Mouse (Mus musculus): ENCODE measurements around the gene Tex13c2.

The Tex13c2 gene

GRCm38 (mm10) chrX:42489446-42489845, at the start of gene Tex13c2:
TSS of gene Tex13c2 (plus strand) at chrX:42489691.
- DNase-seq (ENCODE audit: inconsistent age in 2 of 2, low spot score in 1 of 2), result no peak

DNA sequence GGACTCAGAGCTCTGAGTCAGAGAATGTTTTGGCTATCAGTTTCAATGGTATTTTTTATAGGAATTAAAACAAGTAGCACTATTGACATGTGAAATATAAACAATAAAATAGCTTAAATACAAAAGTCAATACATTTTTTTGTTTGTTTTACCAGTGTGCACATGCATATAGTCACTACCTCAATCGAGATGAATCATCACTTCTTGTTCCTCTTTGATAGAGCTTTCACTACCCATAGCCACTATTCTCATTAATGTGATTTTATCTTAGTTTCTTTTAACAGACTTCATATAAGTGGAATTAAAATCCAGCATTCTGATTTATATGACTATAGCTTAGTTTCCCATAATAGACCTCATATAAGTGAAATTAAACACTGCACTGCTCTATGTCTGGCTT, 39.2 kb upstream of the Tex13c2 start:
- DNase-seq (ENCODE audit: inconsistent age in 2 of 2, low spot score in 1 of 2), result no peak

DNA sequence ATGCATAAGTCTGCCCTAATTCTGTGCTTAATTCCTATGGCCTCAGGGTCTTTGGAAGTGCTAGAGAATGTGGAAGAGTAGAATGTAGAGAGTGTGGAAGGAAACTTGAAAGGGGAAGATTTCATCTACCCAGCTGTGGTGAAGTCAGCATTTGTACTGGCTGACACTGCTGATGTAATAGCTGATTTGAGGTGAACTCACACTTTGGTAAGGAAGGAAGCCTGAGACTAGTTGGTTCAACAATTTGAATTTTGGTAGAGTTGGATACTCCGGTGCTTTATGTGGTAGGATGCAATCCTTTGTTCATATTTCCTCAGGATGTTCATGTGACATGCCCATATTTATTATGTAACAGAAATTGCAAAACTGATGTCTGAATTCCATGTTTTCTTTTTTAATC, 36.5 kb upstream of the Tex13c2 start:
- no peak for DNase-seq (ENCODE audit: inconsistent age in 2 of 2, low spot score in 1 of 2)

DNA sequence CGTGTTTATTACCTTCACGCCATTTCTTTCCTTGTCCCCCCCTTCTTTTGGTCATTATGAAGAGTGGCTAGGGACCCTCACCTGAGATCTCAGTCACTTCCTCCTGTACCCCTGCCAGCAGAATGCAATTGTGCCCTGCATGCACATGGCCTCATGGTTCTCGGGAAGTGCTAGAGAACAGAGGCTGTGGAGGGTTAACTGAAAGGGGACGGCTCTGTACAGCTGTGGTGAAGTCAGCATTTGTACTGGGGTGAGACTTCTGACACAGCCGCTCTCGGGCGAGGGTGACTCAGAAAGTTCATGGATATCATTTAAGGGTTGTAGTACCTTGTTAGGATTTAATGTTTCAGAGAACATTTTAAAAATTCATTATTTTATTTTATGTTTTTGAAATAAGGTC, 35.0 kb upstream of the Tex13c2 start:
- no peak for DNase-seq (ENCODE audit: inconsistent age in 2 of 2, low spot score in 1 of 2)

DNA sequence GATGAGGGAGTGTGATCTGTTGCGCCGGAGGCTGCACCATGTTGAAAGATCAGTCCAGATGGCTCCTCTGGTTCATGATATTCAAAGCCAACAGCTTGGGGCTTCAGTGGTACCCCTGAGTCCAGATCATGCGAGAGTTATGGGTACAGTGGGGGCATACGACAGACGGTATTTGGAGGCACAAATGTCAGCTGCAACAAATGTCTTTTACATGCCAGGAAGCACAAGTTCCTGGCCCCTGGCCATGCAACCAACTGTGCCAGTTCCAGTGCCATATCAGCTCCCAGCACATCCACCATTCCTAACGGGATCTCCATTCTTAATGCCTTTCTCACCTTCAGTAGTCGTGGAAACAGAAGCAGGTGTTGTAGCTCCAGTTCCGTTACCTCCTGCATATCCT, 845 bp downstream of the Tex13c2 start:
- DNase-seq (ENCODE audit: inconsistent age in 2 of 2, low spot score in 1 of 2), result no peak

DNA sequence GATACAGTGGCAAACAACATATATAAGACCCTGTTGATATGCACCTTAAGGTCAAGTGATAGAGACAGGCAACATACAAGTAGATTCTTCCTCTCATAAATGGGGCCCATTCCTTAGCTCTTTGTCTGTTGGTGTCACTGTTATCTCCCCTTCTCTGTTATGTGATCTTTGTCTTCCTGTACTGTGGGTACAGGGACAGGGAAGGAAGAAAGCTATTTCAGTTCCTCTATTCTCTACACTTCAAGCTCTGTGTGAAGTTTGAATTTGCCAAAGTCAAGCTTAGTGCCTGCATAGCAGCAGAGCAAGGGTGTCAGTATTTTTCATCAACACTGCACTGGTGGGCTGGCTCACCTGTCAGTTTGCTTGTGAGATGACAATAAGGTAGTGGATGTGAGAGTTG, 11.0 kb downstream of the Tex13c2 start:
- no peak for DNase-seq (ENCODE audit: inconsistent age in 2 of 2, low spot score in 1 of 2)

DNA sequence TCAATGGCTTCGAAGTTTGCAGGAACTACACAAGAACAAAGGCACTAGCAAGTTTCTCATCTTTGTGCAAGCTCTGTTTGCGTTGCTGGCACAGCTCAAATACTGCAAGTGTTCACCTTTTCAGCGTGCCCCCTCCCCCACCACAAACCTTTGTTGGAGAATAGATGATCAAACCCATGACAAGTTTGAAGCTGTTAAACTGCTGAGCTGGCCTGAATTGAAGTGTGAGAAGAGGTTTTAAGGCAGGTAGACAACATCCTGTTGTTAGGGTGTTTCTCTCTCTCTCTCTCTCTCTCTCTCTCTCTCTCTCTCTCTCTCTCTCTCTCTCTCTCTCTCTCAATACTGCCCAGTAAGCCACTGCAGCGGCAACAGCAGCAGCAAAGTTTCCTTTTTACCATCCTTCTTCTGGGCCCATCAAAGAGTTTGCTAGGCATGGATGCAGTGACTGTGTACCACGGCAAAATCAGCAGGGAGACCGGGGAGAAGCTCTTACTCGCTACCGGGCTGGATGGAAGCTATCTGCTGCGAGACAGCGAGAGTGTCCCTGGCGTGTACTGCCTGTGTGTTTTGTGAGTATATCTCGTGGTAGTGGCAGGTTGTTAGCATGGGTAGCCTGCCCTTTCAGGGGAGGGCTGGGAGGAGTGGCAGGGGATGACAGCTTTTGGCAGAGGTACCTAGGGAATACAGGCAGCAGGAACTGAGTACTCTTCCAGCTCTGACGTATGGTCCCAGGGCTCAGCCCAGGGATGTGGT, 13.0 kb downstream of the Tex13c2 start, which contains the start of gene Sh2d1a:
TSS of gene Sh2d1a (plus strand) at position 163 of the 753 bp plus-strand sequence.
- no peak for DNase-seq (ENCODE audit: inconsistent age in 2 of 2, low spot score in 1 of 2)

DNA sequence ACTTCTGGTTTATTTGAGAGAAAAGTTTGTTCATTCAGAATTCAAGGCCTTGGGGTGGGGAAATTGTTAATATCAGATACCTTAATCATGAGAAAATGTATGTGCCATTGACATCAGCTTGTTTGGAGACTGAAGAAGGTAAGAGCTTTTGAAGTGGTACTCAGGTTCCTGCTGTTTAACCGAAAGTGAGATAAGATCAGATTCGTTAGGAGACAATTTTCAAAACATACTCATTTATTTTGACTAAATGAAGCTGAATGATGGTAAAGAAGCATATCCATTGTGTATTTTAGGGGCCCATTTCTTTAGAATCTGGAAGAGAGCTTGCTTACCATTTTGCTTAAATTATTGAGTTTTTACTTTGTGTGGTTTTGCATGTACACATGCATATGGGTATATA, 21.6 kb downstream of the Tex13c2 start:
- no peak for DNase-seq (ENCODE audit: inconsistent age in 2 of 2, low spot score in 1 of 2)

GRCm38 (mm10) chrX:42512567-42512966, 23.1 kb downstream of the Tex13c2 start:
- peak in 1 of 2 experiments; percentile 44 for DNase-seq (ENCODE audit: inconsistent age in 2 of 2, low spot score in 1 of 2)

GRCm38 (mm10) chrX:42522868-42523267, 33.4 kb downstream of the Tex13c2 start:
- DNase-seq (ENCODE audit: inconsistent age in 2 of 2, low spot score in 1 of 2), result no peak

GRCm38 (mm10) chrX:42530703-42531102, 41.2 kb downstream of the Tex13c2 start:
- DNase-seq (ENCODE audit: inconsistent age in 2 of 2, low spot score in 1 of 2), result no peak

DNA sequence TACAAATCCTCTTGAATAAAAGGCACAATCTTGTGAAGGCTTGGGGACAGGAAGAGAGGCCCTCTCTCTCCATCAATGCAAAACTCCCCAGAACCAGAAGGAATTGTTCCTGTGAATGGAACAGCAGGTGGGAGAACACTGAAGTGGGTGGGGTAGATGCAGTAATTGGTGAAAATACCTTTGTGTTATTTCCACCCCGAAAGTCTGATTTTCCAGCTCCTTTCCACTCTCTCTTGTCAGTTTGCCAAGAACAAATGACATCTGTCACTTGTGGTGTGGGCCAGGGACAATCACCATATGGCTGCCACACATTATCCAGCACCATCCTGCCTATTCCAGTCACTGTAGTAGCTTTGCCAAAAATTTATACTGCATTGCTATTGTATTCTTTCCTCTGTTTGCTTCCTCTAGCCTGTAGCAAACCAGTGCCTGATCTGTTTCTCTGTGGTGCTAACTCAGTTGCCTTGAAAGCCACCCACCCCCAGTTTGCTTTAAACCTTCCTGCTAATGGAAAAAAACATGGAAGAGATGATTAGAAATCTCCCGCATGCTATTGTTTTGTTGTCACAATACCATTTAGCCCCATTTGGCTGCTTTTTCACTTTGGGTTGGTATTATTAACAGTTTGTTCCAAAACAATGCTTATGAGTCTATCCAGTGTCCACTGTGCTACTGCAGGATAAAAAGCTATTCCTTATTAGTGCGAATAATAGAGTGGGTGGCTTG, 50.7 kb downstream of the Tex13c2 start:
- no peak for DNase-seq (ENCODE audit: inconsistent age in 2 of 2, low spot score in 1 of 2)

GRCm38 (mm10) chrX:42540756-42541053, 51.2 kb downstream of the Tex13c2 start:
- peak; percentile 45 to 89 for DNase-seq (ENCODE audit: inconsistent age in 2 of 2, low spot score in 1 of 2)

Data from adrenal gland, adult (tissue).